Mouse (Mus musculus) lung, postnatal 36 days (tissue): ENCODE measurements around the gene Mllt10.
"Not testable (repeated sequence)": the region's sequence is repeated elsewhere in the genome, so short reads cannot be mapped to it uniquely, and the experiment has no call there.

Source experiments
- DNase-seq: peaks from one replicate; pipeline ENCODE4 v3.0.0; 2022; ENCODE audit warnings: mixed read lengths

The Mllt10 gene

DNA sequence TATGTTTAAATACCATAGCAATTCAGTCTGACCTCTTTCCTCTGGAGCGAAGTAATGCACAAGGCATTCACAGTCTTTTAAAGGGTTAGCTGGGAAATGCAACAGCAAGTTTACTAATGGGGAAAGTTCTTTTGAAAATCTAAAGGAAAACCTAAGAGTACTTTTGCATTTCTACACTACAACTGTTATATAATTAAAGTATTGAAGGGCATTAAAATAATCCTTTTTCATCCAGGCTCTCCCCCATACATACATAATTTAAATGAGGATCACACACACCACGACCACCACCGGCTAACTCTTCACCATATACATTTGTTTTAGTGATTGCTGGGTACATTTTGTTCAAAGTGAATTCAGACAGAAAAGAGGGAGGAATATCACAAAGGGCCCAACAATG, 2.5 kb upstream of the Mllt10 start:
- no peak for DNase-seq

DNA sequence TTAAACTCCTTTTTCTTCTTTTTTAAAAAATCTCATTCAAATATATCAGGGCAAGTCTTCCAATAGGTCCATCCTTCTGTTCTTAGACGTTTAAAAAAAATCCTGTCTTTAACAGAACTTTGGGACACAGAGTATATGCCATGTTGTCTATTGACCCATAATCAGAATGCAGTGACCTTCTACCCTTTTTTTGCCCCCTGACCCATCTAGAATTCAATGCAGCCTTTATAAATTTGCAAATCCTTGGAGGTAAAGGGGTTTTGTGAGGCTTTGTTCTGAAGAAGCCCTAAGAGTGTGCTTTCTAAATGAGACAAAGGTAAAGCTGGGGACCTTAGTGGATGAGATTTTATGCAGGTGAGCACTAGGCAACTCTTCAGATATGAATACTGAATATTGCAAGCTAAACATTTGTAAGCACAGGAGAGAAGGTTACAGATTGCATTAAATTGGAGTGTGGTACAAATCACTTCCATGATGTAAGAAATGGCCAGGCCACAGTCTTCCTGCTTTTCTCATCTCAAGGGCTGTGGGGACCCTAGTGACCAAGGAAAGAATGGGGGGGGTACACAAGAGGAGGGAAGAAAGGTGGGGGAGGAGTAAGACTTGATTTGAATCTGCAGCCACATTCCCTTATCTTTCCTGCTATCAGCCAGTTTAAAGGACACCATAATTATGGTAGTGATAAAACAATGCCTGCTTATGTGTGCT, 1.6 kb upstream of the Mllt10 start:
- DNase-seq = no peak

DNA sequence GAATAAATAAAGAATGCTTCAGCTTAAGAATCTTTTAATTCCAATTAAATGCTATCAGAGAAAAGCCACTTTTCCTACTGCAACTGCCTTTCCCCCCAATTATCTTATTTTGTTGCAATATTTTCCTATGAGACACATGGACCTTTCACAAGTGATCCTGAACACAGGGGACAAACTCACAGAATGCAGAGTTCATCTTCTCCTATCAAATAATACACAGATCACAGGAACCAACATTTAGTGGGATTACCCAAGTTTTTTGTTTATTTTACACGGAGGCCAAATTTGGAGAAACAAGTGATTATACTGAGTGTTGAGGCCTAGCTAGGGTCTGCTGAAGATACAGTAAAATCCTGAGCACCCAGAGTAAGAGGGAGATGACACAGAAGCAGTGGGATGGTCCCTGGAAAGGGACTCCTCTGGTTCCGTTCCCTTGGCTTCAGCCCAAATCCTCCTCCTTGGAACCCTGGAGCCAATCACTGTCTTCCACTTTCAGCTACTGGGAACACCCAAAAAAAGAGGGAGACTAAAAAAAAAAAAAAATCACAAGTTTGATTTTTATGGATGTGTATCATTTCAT, 996 bp upstream of the Mllt10 start:
- DNase-seq = peak; percentile 71

DNA sequence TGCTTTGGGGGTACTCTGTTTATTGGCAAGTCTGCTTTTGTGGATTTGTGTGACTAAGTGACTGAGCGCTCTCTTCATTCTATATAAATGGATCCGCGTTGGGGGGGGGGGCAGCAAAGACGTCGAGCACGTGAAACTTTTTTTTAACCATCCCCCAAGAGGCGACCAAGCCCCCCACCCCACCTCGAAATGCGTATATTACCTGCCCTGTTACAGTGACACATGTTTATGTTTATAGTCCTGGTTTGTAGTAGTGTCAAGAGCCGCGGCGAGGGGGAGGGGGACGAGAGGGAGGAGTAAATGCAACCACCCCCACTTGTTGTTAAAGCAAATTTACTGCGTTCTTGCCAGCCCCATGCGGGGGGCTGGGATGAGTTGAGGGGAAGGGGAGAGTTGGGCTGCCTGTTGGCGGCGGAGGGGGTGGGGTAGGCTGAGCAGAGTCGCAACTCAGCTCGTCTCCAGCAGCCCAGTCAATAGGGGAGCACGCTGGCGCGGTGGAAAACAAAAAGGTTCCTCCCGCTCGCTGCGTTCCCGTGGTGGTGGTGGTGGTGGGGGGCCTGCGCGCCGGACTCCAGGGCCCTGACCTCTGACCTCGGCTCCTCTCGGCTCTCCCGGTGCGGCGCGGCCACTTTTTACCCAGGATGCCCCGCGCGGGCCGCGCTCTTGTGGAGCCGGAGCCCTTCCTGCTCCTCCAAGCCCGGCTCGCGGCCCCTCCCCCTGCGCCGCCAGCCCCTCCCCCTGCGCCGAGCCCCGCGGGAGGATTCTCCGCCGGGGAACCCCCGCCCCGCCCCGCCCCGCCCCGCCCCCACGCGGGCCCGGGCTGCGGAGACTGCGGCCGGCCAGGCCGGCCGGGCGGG, 1.1 kb downstream of the Mllt10 start:
- peak; percentile 96 for DNase-seq

DNA sequence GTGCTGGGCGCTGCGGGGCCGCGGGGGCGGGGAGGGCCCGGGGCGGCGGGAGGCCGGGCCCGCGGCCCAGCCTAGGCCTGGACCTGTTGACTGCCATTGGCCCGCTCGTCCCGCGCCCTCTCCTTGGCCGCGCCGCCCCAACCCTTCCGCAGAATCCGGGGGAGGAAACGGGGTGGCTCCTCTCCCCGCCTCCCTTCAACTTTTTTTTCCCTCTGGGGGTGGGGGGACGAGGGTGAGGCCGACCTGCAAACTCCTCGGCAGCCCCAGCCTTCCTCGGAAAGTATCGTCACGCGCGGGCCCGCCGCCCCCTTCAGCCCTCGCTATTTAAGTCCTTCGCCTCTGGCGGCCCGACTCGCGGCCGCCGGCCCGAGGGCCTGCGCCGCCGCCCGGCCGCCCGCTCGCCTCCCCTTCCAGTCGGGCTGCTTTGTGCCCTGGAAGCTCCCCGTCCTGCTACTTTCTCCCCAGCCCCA, 1.8 kb downstream of the Mllt10 start:
- DNase-seq = peak; percentile 97

DNA sequence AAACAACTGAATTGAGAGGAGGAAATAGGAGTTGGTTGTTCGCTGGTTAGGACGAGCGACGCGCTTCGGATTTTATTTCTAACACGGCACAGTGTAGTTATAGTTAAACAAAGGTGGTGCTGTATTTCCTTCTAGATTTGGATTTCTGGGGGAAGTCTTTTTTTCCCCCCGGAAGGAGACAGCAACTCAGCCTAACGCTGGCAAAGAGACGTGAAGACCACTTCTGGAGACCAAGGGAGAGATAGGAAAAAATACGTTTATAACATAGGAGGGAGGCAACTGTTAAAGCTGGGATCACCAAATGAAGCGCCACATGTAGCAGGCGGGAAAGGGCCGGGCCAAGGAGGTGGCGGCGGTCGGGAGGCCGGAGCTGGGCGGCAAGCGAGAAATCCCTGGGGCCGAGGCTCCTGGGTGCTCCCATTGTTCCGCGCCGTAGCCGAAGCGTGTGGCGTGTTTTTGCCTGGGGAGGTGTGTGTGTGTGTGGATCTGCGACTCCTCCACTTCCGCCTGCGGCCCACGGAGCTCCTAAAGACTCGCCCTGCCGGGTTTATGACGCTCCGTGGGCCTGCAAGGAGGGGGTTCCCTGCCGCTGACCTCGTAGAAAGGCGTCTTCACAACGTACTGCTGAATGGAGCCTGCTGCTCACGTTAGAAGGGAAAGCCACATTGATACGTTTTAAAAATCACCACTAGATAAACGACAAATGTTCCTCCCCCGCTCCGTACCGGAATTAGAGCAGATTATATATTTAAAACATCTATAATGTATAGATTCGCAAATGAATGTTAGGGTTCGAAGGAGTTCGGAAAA, 2.5 kb downstream of the Mllt10 start:
- peak; percentile 75 for DNase-seq

DNA sequence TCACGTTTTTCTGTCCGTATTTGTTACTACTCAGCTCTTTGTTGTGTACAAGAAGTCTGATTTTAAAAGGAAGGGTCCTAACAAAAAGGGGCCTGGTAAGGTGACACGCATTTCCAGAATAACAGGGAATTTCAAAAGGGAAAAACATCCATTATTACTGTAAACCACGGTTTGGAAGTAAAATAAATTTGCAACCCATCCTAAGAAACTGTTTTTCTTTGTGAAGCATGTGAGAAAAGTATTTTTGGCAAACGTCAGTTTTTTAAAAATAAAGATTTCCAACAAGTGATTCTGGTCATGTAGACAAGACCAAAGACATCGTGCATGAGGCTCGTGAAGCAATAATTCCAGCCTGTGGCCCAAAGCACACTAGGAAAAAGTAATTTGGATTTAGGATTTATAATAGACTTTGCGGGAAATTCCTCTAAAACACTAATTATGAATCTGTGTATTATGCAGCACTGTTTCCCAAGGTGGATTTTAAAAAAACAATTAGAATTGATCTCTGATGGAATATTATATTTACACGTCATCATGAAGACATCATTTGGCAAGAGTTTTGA, 3.2 kb downstream of the Mllt10 start:
- DNase-seq = no peak

DNA sequence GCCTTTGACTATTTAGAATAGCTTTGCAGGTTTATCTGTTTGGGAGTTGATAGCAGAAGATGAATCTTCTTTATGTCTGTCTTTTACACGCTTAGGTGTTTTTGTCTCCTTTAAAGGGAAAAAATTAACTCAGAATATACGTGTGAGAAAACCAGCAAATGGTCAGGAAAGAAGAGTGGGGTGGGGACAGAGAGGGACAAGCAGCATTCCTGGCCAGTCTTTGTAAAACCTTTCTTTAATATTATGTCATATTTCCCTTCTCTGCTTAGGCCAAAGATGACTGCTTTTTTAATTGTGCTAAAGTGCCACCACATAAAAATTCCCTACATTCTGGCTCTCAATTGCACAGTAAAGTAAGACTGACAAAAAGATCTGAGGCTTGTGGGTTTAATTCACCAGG, 4.0 kb downstream of the Mllt10 start:
- DNase-seq = no peak

DNA sequence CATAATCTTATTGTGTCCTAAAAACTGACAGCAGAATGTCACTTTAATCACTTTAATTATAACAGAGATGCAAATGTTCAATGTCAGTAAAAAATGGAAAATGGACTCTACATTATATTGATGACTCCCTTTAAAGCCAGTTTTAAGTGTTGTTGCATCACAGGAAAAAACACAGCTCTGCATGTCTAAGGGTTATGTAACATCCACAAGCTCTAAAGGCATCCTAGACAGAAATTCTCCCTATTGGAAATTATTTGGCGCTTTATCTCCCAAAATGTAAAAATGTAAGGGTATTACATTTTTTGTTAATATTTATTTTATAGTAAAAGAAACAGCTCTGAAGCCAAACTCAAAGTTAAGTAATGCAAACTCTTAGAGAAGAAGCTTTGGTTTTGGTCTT, 4.9 kb downstream of the Mllt10 start:
- no peak for DNase-seq

DNA sequence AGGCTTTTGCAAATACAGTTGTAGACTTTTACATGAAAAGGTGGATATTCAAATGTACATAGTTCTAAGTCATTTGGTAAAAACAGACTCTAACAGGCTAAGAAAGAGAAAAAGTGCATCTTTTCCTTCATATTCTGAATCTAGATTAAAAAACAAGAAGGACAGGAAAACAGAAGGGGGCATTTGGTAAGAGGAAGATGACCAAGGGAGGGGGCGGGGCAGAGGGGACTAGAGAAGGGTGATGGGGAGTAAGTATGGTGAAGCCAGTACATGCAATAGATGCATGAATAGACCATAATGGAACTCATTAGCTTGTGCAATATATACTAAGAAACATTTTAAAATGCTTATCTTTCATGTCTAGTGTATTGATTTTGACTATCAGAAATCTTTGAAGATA, 5.4 kb downstream of the Mllt10 start:
- no peak for DNase-seq

DNA sequence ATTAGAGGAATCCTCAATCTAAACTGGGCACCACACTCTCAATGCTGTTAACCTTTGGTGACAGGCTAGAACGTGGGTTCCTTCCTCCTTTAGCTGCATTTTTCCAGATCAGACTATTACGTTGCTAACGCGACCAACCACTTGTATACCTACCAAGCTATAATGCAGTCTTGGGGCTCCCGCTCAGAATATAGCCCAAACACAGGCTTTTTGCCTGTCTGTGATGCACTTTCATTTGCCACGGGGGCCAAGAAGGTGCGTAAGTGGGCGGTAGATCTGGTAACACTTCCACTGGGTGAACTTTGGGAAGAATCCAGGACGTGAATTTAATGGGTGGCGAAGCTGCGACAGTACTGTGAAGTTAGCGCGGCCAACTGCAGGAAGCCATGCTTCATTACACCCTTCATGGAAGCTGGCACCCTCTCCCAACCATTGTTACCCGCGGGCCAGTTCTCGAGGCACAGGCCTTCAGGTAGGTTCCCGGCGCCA, 8.8 kb downstream of the Mllt10 start:
- peak; percentile 73 for DNase-seq

DNA sequence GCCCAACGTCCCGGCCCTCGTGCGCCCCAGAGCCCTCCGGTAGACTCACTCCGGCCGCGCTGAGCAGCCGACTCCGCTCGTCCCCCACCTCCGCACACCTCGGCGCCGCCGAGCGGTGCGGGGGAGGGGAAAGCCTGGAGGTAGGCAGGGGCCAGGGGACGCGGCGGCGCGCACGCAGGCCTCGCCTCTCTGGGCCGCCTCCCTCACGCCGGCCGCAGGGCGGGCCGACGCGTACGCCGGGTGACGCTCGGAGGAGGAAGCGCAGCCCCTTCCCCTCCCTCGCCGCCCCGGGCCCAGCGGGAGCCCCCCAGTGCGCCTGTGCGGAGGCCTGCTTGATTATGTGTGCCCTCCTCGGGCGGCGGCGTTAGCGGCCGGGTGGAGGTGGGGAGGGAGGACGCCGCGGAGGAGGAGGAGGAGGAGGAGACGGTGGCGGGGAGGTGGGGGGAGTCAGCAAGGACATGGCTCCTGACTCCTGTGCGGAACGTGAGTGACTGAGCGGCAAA, 9.4 kb downstream of the Mllt10 start:
- peak; percentile 92 for DNase-seq

DNA sequence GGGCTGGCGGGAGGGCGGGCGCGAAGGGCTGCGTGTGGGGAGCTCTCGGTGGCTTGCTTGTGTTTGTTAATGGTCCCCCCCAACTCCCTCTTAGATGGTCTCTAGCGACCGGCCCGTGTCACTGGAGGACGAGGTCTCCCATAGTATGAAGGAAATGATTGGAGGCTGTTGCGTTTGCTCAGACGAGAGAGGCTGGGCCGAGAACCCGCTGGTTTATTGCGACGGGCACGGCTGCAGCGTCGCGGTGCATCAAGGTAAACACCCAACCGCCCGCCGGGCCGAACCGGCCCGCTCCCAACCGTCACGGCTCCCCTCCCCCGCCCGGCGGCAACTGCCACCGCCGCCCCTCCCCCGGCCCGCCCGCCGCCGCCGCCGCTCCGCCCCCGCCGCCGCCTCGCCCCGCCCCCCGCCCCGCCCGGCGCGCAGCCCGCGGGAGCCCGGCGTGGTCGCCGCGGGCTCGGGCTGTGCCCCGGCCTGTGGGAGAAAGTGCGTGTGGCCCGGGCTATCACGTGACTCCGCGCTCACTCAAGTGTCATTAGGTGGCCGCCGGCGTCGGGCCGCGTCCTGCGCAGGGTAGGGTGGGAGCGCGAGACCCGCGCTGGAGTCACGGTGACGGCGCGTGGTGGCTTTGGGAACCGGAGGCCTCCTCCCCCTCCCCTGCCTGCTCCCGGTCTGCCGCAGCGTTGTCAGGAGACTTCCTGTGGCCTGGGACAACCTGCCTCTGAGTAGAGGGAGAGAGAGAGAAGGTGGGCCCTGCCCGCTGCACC, 10.1 kb downstream of the Mllt10 start:
- peak; percentile 77 for DNase-seq

DNA sequence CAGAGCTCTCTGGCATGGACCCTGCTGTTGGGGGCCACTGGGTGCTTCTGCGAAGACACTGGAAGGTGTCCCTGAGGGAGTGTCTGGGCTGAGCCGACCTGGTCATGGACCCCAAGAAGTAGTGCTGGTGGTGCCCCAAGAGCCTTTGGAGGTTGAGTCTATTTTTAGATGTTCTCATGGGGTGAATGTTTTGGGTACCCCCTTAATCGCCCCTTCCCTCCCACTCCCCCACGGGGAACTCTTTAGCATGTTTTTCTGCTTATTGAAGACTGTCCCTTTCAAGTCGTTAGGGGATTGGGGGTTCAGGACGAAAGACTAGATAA, 10.6 kb downstream of the Mllt10 start:
- DNase-seq = no peak

DNA sequence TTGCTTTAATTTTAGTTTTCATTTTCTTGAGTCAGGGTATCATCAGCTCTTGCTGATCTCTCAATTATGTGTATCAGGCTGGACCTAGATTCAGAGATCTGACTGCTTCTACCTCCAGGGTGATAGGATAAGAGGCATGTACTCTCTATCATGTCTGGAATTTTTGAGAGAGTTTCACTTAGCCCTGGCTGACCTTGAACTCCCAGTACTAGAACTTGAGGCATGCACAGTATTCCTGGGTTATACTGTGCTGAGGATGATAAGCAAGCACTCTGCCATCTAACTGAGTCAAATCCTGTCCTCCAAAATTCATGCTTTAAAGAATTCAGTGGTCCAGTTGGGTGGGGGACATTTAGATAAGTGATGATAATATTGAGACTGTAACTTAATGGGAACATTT, 11.4 kb downstream of the Mllt10 start:
- DNase-seq = no peak

DNA sequence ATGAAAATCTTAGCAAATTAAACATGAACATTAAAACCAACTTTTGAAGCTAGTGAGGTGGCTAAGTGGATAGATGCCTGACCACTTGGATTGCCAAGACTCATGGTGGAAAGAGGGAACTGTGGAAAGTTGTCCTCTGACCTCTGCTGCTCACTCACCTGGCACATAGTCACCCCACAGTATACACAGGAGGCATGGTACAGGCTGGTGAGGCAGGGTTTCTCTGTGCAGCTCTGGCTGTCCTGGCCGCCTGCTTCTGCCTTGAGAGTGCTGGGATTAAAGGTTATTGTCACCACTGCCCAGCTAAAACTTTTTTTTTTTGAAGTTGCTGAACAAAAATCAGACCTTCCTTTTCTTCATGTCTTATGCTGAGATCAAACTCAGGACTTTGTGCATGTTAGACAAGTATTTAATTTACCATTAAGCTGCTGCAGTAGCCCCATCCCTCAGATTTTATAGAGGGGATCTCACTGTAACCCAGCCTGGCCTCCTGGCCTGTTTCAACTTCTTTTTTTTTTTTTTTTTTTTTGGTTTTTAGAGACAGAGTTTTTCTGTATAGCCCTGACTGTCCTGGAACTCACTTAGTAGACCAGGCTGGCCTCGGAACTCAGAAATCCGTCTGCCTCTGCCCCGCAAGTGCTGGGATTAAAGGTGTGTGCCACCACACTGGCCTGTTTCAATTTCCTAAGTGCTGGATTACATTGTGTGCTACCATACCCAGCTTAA, 13.2 kb downstream of the Mllt10 start:
- DNase-seq = no peak

DNA sequence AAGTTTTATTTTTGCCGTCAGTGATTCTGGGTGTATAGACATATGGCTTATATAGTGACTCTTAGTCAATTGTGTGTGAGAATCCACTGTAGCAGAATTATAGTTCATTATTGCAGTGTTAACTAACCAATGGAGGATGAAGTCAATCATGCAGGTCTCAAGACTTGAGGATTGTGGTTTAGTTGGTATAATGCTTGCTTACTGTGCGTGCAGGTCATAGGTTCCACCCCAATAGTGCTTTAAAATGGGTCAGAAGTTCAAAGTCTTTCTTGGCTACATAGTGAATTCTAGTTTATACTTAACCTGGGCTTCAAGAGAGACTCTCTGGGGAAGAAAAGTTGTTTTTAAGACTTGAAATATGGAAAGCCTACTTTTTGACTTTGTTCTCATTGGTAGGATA, 16.9 kb downstream of the Mllt10 start:
- no peak for DNase-seq

DNA sequence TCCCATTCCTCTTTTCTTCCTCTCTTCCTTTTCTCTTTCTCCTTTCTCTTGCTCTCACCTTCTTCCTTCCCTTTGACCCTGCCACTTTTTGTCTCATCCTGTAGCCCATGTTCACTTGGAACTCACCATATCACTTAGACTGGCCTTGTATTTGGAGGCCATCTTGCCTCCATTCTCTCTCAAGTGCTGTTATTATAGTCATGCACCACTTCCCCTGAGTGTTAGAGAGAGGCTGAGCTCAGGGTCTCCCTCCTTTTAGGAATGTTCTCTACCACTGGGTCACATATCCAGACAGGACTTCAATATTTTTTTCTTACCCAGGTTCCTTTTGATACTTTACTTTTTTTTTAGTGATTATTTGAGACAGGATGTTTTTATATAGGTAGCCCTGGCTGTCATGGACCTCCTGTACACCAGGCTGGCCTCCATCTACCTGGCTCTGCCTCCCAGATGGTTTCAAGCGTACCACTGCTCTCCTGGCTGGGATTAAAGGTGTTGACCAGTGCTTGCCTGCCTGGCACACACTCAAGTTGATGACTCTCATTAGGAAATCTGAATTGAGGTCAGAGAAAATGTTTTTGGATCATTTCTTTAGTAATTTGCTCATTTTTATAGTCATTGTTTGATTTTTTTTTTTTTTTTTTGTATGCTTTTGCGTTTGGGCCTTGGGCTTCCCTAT, 25.3 kb downstream of the Mllt10 start:
- no peak for DNase-seq

DNA sequence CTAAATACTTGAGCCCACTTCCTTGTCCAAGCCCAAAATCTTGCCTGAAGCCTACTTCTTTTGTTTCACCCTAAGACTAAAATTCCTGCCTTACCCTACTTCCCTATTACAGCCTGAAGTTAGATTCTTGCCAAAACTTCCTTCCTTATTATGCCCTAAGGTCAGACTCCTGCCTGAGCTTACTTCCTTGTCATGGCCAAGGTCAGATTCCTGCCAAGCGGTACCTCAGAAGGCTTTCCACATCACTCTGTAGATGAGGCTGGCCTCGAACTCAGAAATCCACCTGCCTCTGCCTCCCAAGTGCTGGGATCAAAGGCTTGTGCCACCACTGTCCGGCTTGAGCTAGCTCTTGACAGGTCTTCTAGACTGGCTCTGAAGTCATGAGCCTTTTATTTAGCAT, 32.7 kb downstream of the Mllt10 start:
- not testable (repeated sequence) for DNase-seq

DNA sequence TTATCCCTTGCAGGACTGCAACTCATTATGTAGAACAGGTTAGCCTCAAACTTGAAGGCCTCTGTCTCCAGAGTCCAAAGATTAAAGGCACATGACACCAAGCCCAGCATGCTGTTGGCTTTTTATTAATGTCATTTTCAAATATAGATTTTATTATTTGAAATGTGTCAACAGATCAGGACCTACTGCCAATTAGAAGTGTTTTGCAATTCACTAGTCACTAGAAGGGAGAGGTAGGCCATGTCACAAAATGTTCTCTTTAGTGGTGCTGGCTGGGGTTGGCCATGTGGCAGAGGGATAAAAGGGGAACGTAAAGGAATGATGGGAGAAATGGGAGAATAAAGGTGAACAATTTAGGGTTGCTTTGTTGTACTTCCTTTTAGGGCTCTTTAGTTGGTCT, 38.8 kb downstream of the Mllt10 start:
- no peak for DNase-seq
